Mouse (Mus musculus): ENCODE results near the gene Lpgat1. TPM values are rescaled to one million over a fixed set of nuclear protein-coding genes. Genes with fewer than 3 reads are reported as not detected.

Gene Lpgat1
- polyA plus RNA-seq, 1 experiment from 2014 or later: 58.0 TPM

- H3K9me3 ChIP-seq (replicated peaks; ENCODE audit: control insufficient read depth, low read length): no peaks in the 10 kb centered on the region
- no peak overlapping the region for H3K9ac ChIP-seq (ENCODE audit: low read depth, low read length)
- H3K27ac ChIP-seq (ENCODE audit: low read depth, low read length): no peak overlapping the region
- ATAC-seq (replicated peaks; ENCODE audit: insufficient number of reproducible peaks, low FRiP score, low TSS enrichment): no peak
- no peak overlapping the region for H3K4me3 ChIP-seq (ENCODE audit: low read depth, low read length)
- no peaks in the 10 kb centered on the region for H3K36me3 ChIP-seq (ENCODE audit: control insufficient read depth, insufficient read depth, low read length)
- 80% methylated on average over 3 of the region's 3 CpGs for WGBS (ENCODE audit: insufficient replicate concordance)
- no peak overlapping the region for H3K4me2 ChIP-seq
- no peaks in the 10 kb centered on the region; the same call in 1 of the 2 replicates for H3K4me1 ChIP-seq (ENCODE audit: control insufficient read depth, insufficient read depth, low read length)
- H3K27me3 ChIP-seq (ENCODE audit: control insufficient read depth, insufficient read depth, low read length): no peaks in the 10 kb centered on the region
Observed at GRCm38 (mm10) chr1:191816596-191816995, 99.0 kb downstream of the Lpgat1 start.

- peaks cover 3% of the 10 kb centered on the region; the same call in 1 of the 2 replicates for H3K4me1 ChIP-seq (ENCODE audit: control insufficient read depth, insufficient read depth, low read length)
- ATAC-seq (replicated peaks; ENCODE audit: insufficient number of reproducible peaks, low FRiP score, low TSS enrichment): no peak
- no peaks in the 10 kb centered on the region for H3K27me3 ChIP-seq (ENCODE audit: control insufficient read depth, insufficient read depth, low read length)
- H3K36me3 ChIP-seq (ENCODE audit: control insufficient read depth, insufficient read depth, low read length): no peaks in the 10 kb centered on the region
- no peak overlapping the region for H3K4me2 ChIP-seq
- H3K4me3 ChIP-seq (ENCODE audit: low read depth, low read length): no peak overlapping the region
- H3K9me3 ChIP-seq (replicated peaks; ENCODE audit: control insufficient read depth, low read length): no peaks in the 10 kb centered on the region
- WGBS (ENCODE audit: insufficient replicate concordance): 34% methylated on average over 19 of the region's 19 CpGs
- no peak overlapping the region for H3K9ac ChIP-seq (ENCODE audit: low read depth, low read length)
- H3K27ac ChIP-seq (ENCODE audit: low read depth, low read length): no peak overlapping the region
Observed at GRCm38 (mm10) chr1:191817418-191818144, 99.9 kb downstream of the Lpgat1 start.

- no peak for ATAC-seq (replicated peaks; ENCODE audit: insufficient number of reproducible peaks, low FRiP score, low TSS enrichment)
- Histone ChIP-seq H3K36me3 (ENCODE audit: control insufficient read depth, insufficient read depth, low read length) (no peaks in the 10 kb centered on the region), H3K9ac (ENCODE audit: low read depth, low read length) (no peak overlapping the region), H3K27me3 (ENCODE audit: control insufficient read depth, insufficient read depth, low read length) (no peaks in the 10 kb centered on the region), H3K27ac (ENCODE audit: low read depth, low read length) (no peak overlapping the region), H3K4me1 (ENCODE audit: control insufficient read depth, insufficient read depth, low read length) (peaks cover 3% of the 10 kb centered on the region; the same call in 1 of the 2 replicates), H3K9me3 (replicated peaks; ENCODE audit: control insufficient read depth, low read length) (no peaks in the 10 kb centered on the region), H3K4me3 (ENCODE audit: low read depth, low read length) (no peak overlapping the region), H3K4me2 (no peak overlapping the region)
- 41% methylated on average over 6 of the region's 6 CpGs for WGBS (ENCODE audit: insufficient replicate concordance)
Observed at GRCm38 (mm10) chr1:191818145-191818631, 100.6 kb downstream of the Lpgat1 start.

- no peaks in the 10 kb centered on the region for H3K36me3 ChIP-seq (ENCODE audit: control insufficient read depth, insufficient read depth, low read length)
- no peak overlapping the region for H3K4me2 ChIP-seq
- no peak overlapping the region for H3K9ac ChIP-seq (ENCODE audit: low read depth, low read length)
- no peak overlapping the region for H3K4me3 ChIP-seq (ENCODE audit: low read depth, low read length)
- H3K27ac ChIP-seq (ENCODE audit: low read depth, low read length): no peak overlapping the region
- H3K9me3 ChIP-seq (replicated peaks; ENCODE audit: control insufficient read depth, low read length): no peaks in the 10 kb centered on the region
- H3K4me1 ChIP-seq (ENCODE audit: control insufficient read depth, insufficient read depth, low read length): peaks cover 3% of the 10 kb centered on the region; the same call in 1 of the 2 replicates
- no peak for ATAC-seq (replicated peaks; ENCODE audit: insufficient number of reproducible peaks, low FRiP score, low TSS enrichment)
- no peaks in the 10 kb centered on the region for H3K27me3 ChIP-seq (ENCODE audit: control insufficient read depth, insufficient read depth, low read length)
Observed at GRCm38 (mm10) chr1:191819026-191819425, 101.4 kb downstream of the Lpgat1 start.

- no peak overlapping the region for H3K27ac ChIP-seq (ENCODE audit: low read depth, low read length)
- peak overlapping the region; percentile 62 for H3K4me2 ChIP-seq
- H3K9me3 ChIP-seq (replicated peaks; ENCODE audit: control insufficient read depth, low read length): no peaks in the 10 kb centered on the region
- peak; percentile 10 for ATAC-seq (replicated peaks; ENCODE audit: insufficient number of reproducible peaks, low FRiP score, low TSS enrichment)
- H3K4me1 ChIP-seq (ENCODE audit: control insufficient read depth, insufficient read depth, low read length): 0 out of 2 replicates have a peak, but pooled peaks cover 3% of the 10 kb centered on the region
- H3K9ac ChIP-seq (ENCODE audit: low read depth, low read length): peak overlapping the region; percentile 44; the same call in 1 of the 2 replicates
- no peaks in the 10 kb centered on the region for H3K27me3 ChIP-seq (ENCODE audit: control insufficient read depth, insufficient read depth, low read length)
- WGBS (ENCODE audit: insufficient replicate concordance): 5% methylated on average over 15 of the region's 15 CpGs
- H3K4me3 ChIP-seq (ENCODE audit: low read depth, low read length): peak overlapping the region; percentile 64
- 0 out of 2 replicates have a peak, but pooled peaks cover 3% of the 10 kb centered on the region for H3K36me3 ChIP-seq (ENCODE audit: control insufficient read depth, insufficient read depth, low read length)
Observed at GRCm38 (mm10) chr1:191820951-191821325, 103.3 kb downstream of the Lpgat1 start.

- peak; percentile 92 for ATAC-seq (replicated peaks; ENCODE audit: insufficient number of reproducible peaks, low FRiP score, low TSS enrichment)
- Histone ChIP-seq H3K36me3 (ENCODE audit: control insufficient read depth, insufficient read depth, low read length) (peaks cover 7% of the 10 kb centered on the region; the same call in 1 of the 2 replicates), H3K4me1 (ENCODE audit: control insufficient read depth, insufficient read depth, low read length) (0 out of 2 replicates have a peak, but pooled peaks cover 3% of the 10 kb centered on the region), H3K9ac (ENCODE audit: low read depth, low read length) (peak within 1 kb of the TSS; percentile 69), H3K9me3 (replicated peaks; ENCODE audit: control insufficient read depth, low read length) (no peaks in the 10 kb centered on the region), H3K4me3 (ENCODE audit: low read depth, low read length) (peak within 1 kb of the TSS; percentile 64), H3K27me3 (ENCODE audit: control insufficient read depth, insufficient read depth, low read length) (no peaks in the 10 kb centered on the region), H3K27ac (ENCODE audit: low read depth, low read length) (peak within 1 kb of the TSS; percentile 72), H3K4me2 (peak within 1 kb of the TSS; percentile 62)
- WGBS (ENCODE audit: insufficient replicate concordance): under 1% methylated on average over 77 of the region's 79 CpGs
Observed at GRCm38 (mm10) chr1:191821326-191822091, 103.9 kb downstream of the Lpgat1 start, which contains the start of gene Nek2. Gene Nek2, plus strand, starts transcription at chr1:191821444.

GRCm38 (mm10) chr1:191829124-191829523 lies 111.5 kb downstream of the Lpgat1 start:
- Histone ChIP-seq H3K4me1 (ENCODE audit: control insufficient read depth, insufficient read depth, low read length) (no peaks in the 10 kb centered on the region), H3K4me3 (ENCODE audit: low read depth, low read length) (no peak overlapping the region), H3K36me3 (ENCODE audit: control insufficient read depth, insufficient read depth, low read length) (peaks cover 30% of the 10 kb centered on the region), H3K9ac (ENCODE audit: low read depth, low read length) (no peak overlapping the region), H3K27me3 (ENCODE audit: control insufficient read depth, insufficient read depth, low read length) (no peaks in the 10 kb centered on the region), H3K27ac (ENCODE audit: low read depth, low read length) (no peak overlapping the region), H3K4me2 (no peak overlapping the region), H3K9me3 (replicated peaks; ENCODE audit: control insufficient read depth, low read length) (no peaks in the 10 kb centered on the region)
- no peak for ATAC-seq (replicated peaks; ENCODE audit: insufficient number of reproducible peaks, low FRiP score, low TSS enrichment)
- 79% methylated on average over 3 of the region's 3 CpGs for WGBS (ENCODE audit: insufficient replicate concordance)

- H3K4me3 ChIP-seq (ENCODE audit: low read depth, low read length): no peak overlapping the region
- no peak overlapping the region for H3K9ac ChIP-seq (ENCODE audit: low read depth, low read length)
- no peaks in the 10 kb centered on the region for H3K4me1 ChIP-seq (ENCODE audit: control insufficient read depth, insufficient read depth, low read length)
- no peak for ATAC-seq (replicated peaks; ENCODE audit: insufficient number of reproducible peaks, low FRiP score, low TSS enrichment)
- H3K27me3 ChIP-seq (ENCODE audit: control insufficient read depth, insufficient read depth, low read length): no peaks in the 10 kb centered on the region
- H3K4me2 ChIP-seq: no peak overlapping the region
- H3K36me3 ChIP-seq (ENCODE audit: control insufficient read depth, insufficient read depth, low read length): peaks cover 20% of the 10 kb centered on the region
- H3K9me3 ChIP-seq (replicated peaks; ENCODE audit: control insufficient read depth, low read length): no peaks in the 10 kb centered on the region
- 95% methylated on average over 6 of the region's 6 CpGs for WGBS (ENCODE audit: insufficient replicate concordance)
- H3K27ac ChIP-seq (ENCODE audit: low read depth, low read length): no peak overlapping the region
Observed at GRCm38 (mm10) chr1:191833396-191833795, 115.8 kb downstream of the Lpgat1 start.
